Mouse (Mus musculus) kidney, postnatal 14 days (tissue): ENCODE data around the gene Gm10318.
A peak's percentile ranks its signal among the peaks of the same experiment; 100 is the strongest.

Source experiments
- DNase-seq: peaks from one replicate; pipeline ENCODE4 v3.0.0; 2022; ENCODE audit warnings: mixed read lengths

Gene Gm10318

GRCm38 (mm10) chr10:77852559-77852958 is at the start of gene Gm10318:
TSS of gene Gm10318 (plus strand) at chr10:77852859.
- no peak for DNase-seq

GRCm38 (mm10) chr10:77804095-77804494 is 48.6 kb upstream of the Gm10318 start:
- DNase-seq, result no peak

- no peak for DNase-seq
These were observed 40.9 kb upstream of the Gm10318 start, which contains the start of gene Gm9507 for GRCm38 (mm10) chr10:77811743-77812142. TSS of gene Gm9507 (minus strand) at chr10:77811843.

GRCm38 (mm10) chr10:77814382-77814781 is 38.3 kb upstream of the Gm10318 start, which contains the start of gene Gm2696:
TSS of gene Gm2696 (plus strand) at chr10:77814682.
- no peak for DNase-seq

GRCm38 (mm10) chr10:77815514-77815913 is 37.1 kb upstream of the Gm10318 start:
- DNase-seq, result peak; percentile 7

GRCm38 (mm10) chr10:77818523-77818922 is 34.1 kb upstream of the Gm10318 start:
- DNase-seq, result no peak

- DNase-seq, result no peak
These were observed 33.5 kb upstream of the Gm10318 start for GRCm38 (mm10) chr10:77819203-77819602.

- DNase-seq, result no peak
These were observed 25.7 kb upstream of the Gm10318 start, which contains the start of gene Krtap10-4 for GRCm38 (mm10) chr10:77826951-77827350. TSS of gene Krtap10-4 (minus strand) at chr10:77827095.

- no peak for DNase-seq
These were observed 17.0 kb upstream of the Gm10318 start, which contains the start of gene Krtap10-10 for GRCm38 (mm10) chr10:77835647-77836046. TSS of gene Krtap10-10 (plus strand) at chr10:77835947.

- DNase-seq, result no peak
These were observed 13.7 kb upstream of the Gm10318 start for GRCm38 (mm10) chr10:77839006-77839405.

- DNase-seq, result no peak
These were observed 6.2 kb upstream of the Gm10318 start, which contains the start of gene Gm36176 for GRCm38 (mm10) chr10:77846503-77846902. TSS of gene Gm36176 (plus strand) at chr10:77846803.

- no peak for DNase-seq
These were observed 5.7 kb upstream of the Gm10318 start for GRCm38 (mm10) chr10:77846961-77847360.

- DNase-seq, result no peak
These were observed 5.1 kb upstream of the Gm10318 start for GRCm38 (mm10) chr10:77847538-77847937.

GRCm38 (mm10) chr10:77861675-77862074 is 9.0 kb downstream of the Gm10318 start, which contains the start of gene Gm3285:
TSS of gene Gm3285 (plus strand) at chr10:77861975.
- no peak for DNase-seq

- DNase-seq, result peak; percentile 64
These were observed 11.6 kb downstream of the Gm10318 start for GRCm38 (mm10) chr10:77864067-77864761.

GRCm38 (mm10) chr10:77864762-77865143 is 12.1 kb downstream of the Gm10318 start:
- no peak for DNase-seq

- DNase-seq, result no peak
These were observed 14.9 kb downstream of the Gm10318 start for GRCm38 (mm10) chr10:77867546-77867945.

- no peak for DNase-seq
These were observed 17.0 kb downstream of the Gm10318 start for GRCm38 (mm10) chr10:77869651-77870050.

- DNase-seq, result peak; percentile 33
These were observed 26.3 kb downstream of the Gm10318 start for GRCm38 (mm10) chr10:77878985-77879384.

- no peak for DNase-seq
These were observed 27.6 kb downstream of the Gm10318 start for GRCm38 (mm10) chr10:77880305-77880704.

- no peak for DNase-seq
These were observed 29.9 kb downstream of the Gm10318 start for GRCm38 (mm10) chr10:77882553-77882952.

GRCm38 (mm10) chr10:77886007-77886747 is 33.5 kb downstream of the Gm10318 start:
- DNase-seq, result no peak

- DNase-seq, result no peak
These were observed 38.4 kb downstream of the Gm10318 start for GRCm38 (mm10) chr10:77890987-77891565.
